Mouse (Mus musculus) liver, embryonic 11.5 days (tissue): Measurements from ENCODE around the gene Dnmt3b. TPM values are rescaled to one million over a fixed set of nuclear protein-coding genes. Genes with fewer than 3 reads are reported as not detected.

Experiments
- ATAC-seq: fragments of 200-750 bp; cut with Nextera tagmentation; replicated peaks from 2 replicates; pipeline ENCODE4 v1.8.0; 2017; ENCODE audit warnings: moderate number of reproducible peaks, mild to moderate bottlenecking, moderate TSS enrichment, moderate library complexity; ENCODE audit not compliant: low FRiP score
- DNase-seq: peaks from one replicate; pipeline ENCODE4 v3.0.0-alpha.2; 2017; ENCODE audit warnings: low spot score
- H3K27ac ChIP-seq: fragments of 300-500 bp; sonication (generic); 2 replicates; pipeline ENCODE4 v1.5.1; 2014; ENCODE audit warnings: mild to moderate bottlenecking, low read depth, low read length, control low read depth
- H3K27me3 ChIP-seq: fragments of 300-500 bp; sonication (generic); replicated peaks from 2 replicates; pipeline ENCODE4 v1.6.1; 2014; ENCODE audit warnings: low read length, mixed read lengths; ENCODE audit not compliant: control insufficient read depth, insufficient read depth
- H3K36me3 ChIP-seq: fragments of 300-500 bp; sonication (generic); 2 replicates; pipeline ENCODE4 v1.6.1; 2014; ENCODE audit warnings: mild to moderate bottlenecking, low read length, moderate library complexity, mixed read lengths; ENCODE audit not compliant: control insufficient read depth, insufficient read depth
- H3K4me1 ChIP-seq: fragments of 300-500 bp; sonication (generic); replicated peaks from 2 replicates; pipeline ENCODE4 v1.6.1; 2014; ENCODE audit warnings: low read length, mixed read lengths; ENCODE audit not compliant: control insufficient read depth, insufficient read depth
- H3K4me2 ChIP-seq: fragments of 300-500 bp; sonication (generic); 2 replicates; pipeline ENCODE4 v1.6.1; 2014; ENCODE audit warnings: mild to moderate bottlenecking, control low read depth, moderate library complexity
- H3K4me3 ChIP-seq: fragments of 300-500 bp; sonication (generic); 2 replicates; pipeline ENCODE4 v1.5.1; 2014; ENCODE audit warnings: low read depth, low read length, control low read depth
- H3K9ac ChIP-seq: fragments of 300-500 bp; sonication (generic); 2 replicates; pipeline ENCODE4 v1.6.1; 2014; ENCODE audit warnings: low read depth, low read length, control low read depth
- H3K9me3 ChIP-seq: fragments of 300-500 bp; sonication (generic); 2 replicates; pipeline ENCODE4 v1.6.1; 2016; ENCODE audit warnings: low read length, inconsistent platforms, mixed read lengths; ENCODE audit not compliant: control insufficient read depth
- WGBS: fragments of 180-500 bp; shearing (Covaris S2); extraction: QIAGEN DNeasy Blood & Tissue Kit; methylation state at CpG from one replicate; pipeline ENCODE4 v1.1.7; 2014; 5-methylcytosine and 5-hydroxymethylcytosine counted together
- polyA plus RNA-seq: library from polyadenylated mRNA; unstranded; fragments of >200 nt; fragmentation: Nextera tagmentation; extraction: Ambion mirVana; gene quantifications from 2 replicates; pipeline ENCODE4 v1.2.1, GENCODE M21; 2014

The Dnmt3b gene
- 27.2 and 27.8 TPM in 2 replicates for polyA plus RNA-seq

- ATAC-seq (peak; percentile 81), DNase-seq (peak; percentile 78)
- H3K9me3 ChIP-seq: no peaks in the 10 kb centered on the region
- no peaks in the 10 kb centered on the region; the same call in 1 of the 2 replicates for H3K36me3 ChIP-seq
- peak within 1 kb of the TSS; percentile 90 for H3K4me3 ChIP-seq
- H3K27ac ChIP-seq: peak within 1 kb of the TSS; percentile 13; the same call in 1 of the 2 replicates
- WGBS: under 1% methylated on average over 88 of the region's 93 CpGs
- peak within 1 kb of the TSS; percentile 85 for H3K9ac ChIP-seq
- no peaks in the 10 kb centered on the region for H3K27me3 ChIP-seq
- H3K4me1 ChIP-seq: peaks cover 21% of the 10 kb centered on the region
- H3K4me2 ChIP-seq: peak within 1 kb of the TSS; percentile 98
Measured at GRCm38 (mm10) chr2:153649298-153650013, at the start of gene Dnmt3b. Gene Dnmt3b, plus strand, starts transcription at chr2:153649450.

GRCm38 (mm10) chr2:153600021-153600666 lies 49.1 kb upstream of the Dnmt3b start:
- ATAC-seq: peak; percentile 48
- H3K27ac ChIP-seq: no peak overlapping the region
- 66% methylated on average over 6 of the region's 6 CpGs for WGBS

GRCm38 (mm10) chr2:153600667-153601648 lies 48.3 kb upstream of the Dnmt3b start:
- no peak overlapping the region for H3K27ac ChIP-seq
- peak overlapping the region; percentile 4; the same call in 1 of the 2 replicates for H3K4me2 ChIP-seq
- H3K9me3 ChIP-seq: no peaks in the 10 kb centered on the region
- 0 out of 2 replicates have a peak overlapping the region, but pooled peaks have one; percentile 6 for H3K9ac ChIP-seq
- WGBS: 56% methylated on average over 16 of the region's 16 CpGs
- H3K27me3 ChIP-seq: no peaks in the 10 kb centered on the region
- DNase-seq: peak; percentile 40
- H3K4me3 ChIP-seq: no peak overlapping the region
- peaks cover 6% of the 10 kb centered on the region for H3K4me1 ChIP-seq
- no peaks in the 10 kb centered on the region for H3K36me3 ChIP-seq
- ATAC-seq: peak; percentile 78

More at GRCm38 (mm10) chr2:153600021-153600666, 49.1 kb upstream of the Dnmt3b start:
- H3K4me2 ChIP-seq: no peak overlapping the region
- no peak overlapping the region for H3K4me3 ChIP-seq
- peak; percentile 45 for DNase-seq
- H3K9me3 ChIP-seq: no peaks in the 10 kb centered on the region
- H3K36me3 ChIP-seq: no peaks in the 10 kb centered on the region
- H3K9ac ChIP-seq: no peak overlapping the region
- H3K4me1 ChIP-seq: peaks cover 6% of the 10 kb centered on the region
- no peaks in the 10 kb centered on the region for H3K27me3 ChIP-seq

GRCm38 (mm10) chr2:153603724-153604123 lies 45.5 kb upstream of the Dnmt3b start:
- DNase-seq (no peak), ATAC-seq (no peak)
- no peak overlapping the region for H3K4me3 ChIP-seq
- H3K27me3 ChIP-seq: no peaks in the 10 kb centered on the region
- H3K9ac ChIP-seq: no peak overlapping the region
- peaks cover 19% of the 10 kb centered on the region for H3K4me1 ChIP-seq
- no peak overlapping the region for H3K4me2 ChIP-seq
- H3K27ac ChIP-seq: no peak overlapping the region
- WGBS: 34% methylated on average over 4 of the region's 4 CpGs
- no peaks in the 10 kb centered on the region for H3K9me3 ChIP-seq
- H3K36me3 ChIP-seq: no peaks in the 10 kb centered on the region

- Histone ChIP-seq H3K4me2 (no peak overlapping the region), H3K27ac (no peak overlapping the region), H3K36me3 (no peaks in the 10 kb centered on the region), H3K27me3 (no peaks in the 10 kb centered on the region), H3K4me3 (no peak overlapping the region), H3K9me3 (no peaks in the 10 kb centered on the region), H3K9ac (no peak overlapping the region), H3K4me1 (peaks cover 40% of the 10 kb centered on the region)
- WGBS: 83% methylated on average over 3 of the region's 3 CpGs
- ATAC-seq (no peak), DNase-seq (no peak)
Measured at GRCm38 (mm10) chr2:153606421-153606820, 42.8 kb upstream of the Dnmt3b start.

- H3K9ac ChIP-seq: peak overlapping the region; percentile 58
- peak overlapping the region; percentile 90 for H3K27ac ChIP-seq
- H3K4me1 ChIP-seq: peaks cover 54% of the 10 kb centered on the region
- peak overlapping the region; percentile 38 for H3K4me2 ChIP-seq
- no peaks in the 10 kb centered on the region for H3K27me3 ChIP-seq
- H3K4me3 ChIP-seq: no peak overlapping the region
- DNase-seq: peak; percentile 58
- H3K9me3 ChIP-seq: no peaks in the 10 kb centered on the region
- H3K36me3 ChIP-seq: no peaks in the 10 kb centered on the region
- ATAC-seq: peak; percentile 79
- 41% methylated on average over 13 of the region's 13 CpGs for WGBS
Measured at GRCm38 (mm10) chr2:153607870-153608515, 41.3 kb upstream of the Dnmt3b start.

GRCm38 (mm10) chr2:153609058-153609457 lies 40.2 kb upstream of the Dnmt3b start:
- H3K4me3 ChIP-seq: no peak overlapping the region
- WGBS: 61% methylated on average over 8 of the region's 8 CpGs
- H3K4me2 ChIP-seq: peak overlapping the region; percentile 5

GRCm38 (mm10) chr2:153609548-153609947 lies 39.7 kb upstream of the Dnmt3b start:
- H3K27ac ChIP-seq: peak overlapping the region; percentile 97
- 0 out of 2 replicates have a peak overlapping the region, but pooled peaks have one; percentile 26 for H3K9ac ChIP-seq
- H3K4me1 ChIP-seq: peaks cover 54% of the 10 kb centered on the region
- H3K4me3 ChIP-seq: no peak overlapping the region
- no peaks in the 10 kb centered on the region for H3K27me3 ChIP-seq
- H3K36me3 ChIP-seq: no peaks in the 10 kb centered on the region
- DNase-seq (peak; percentile 84), ATAC-seq (peak; percentile 56)
- H3K9me3 ChIP-seq: no peaks in the 10 kb centered on the region
- H3K4me2 ChIP-seq: peak overlapping the region; percentile 50
- WGBS: 8% methylated on average over 9 of the region's 9 CpGs

More at GRCm38 (mm10) chr2:153609058-153609457, 40.2 kb upstream of the Dnmt3b start:
- Histone ChIP-seq H3K9ac (peak overlapping the region; percentile 31; the same call in 1 of the 2 replicates), H3K27ac (peak overlapping the region; percentile 90), H3K27me3 (no peaks in the 10 kb centered on the region), H3K9me3 (no peaks in the 10 kb centered on the region), H3K36me3 (no peaks in the 10 kb centered on the region), H3K4me1 (peaks cover 54% of the 10 kb centered on the region)
- ATAC-seq: no peak
- DNase-seq: no peak
